Mouse (Mus musculus) hindbrain, embryonic 15.5 days (tissue): ENCODE results near the gene Nptxr. TPM values are rescaled to one million over a fixed set of nuclear protein-coding genes. Genes with fewer than 3 reads are reported as not detected.

Experiments
- ATAC-seq: fragments of 200-750 bp; cut with Nextera tagmentation; 2 replicates; pipeline ENCODE4 v1.8.0; 2017; ENCODE audit warnings: low read depth, moderate number of reproducible peaks, moderate TSS enrichment; ENCODE audit not compliant: low FRiP score
- H3K27ac ChIP-seq: fragments of 300-500 bp; sonication (generic); replicated peaks from 2 replicates; pipeline ENCODE4 v1.5.1; 2015; ENCODE audit warnings: mild to moderate bottlenecking, inconsistent platforms
- H3K27me3 ChIP-seq: fragments of 300-500 bp; sonication (generic); 2 replicates; pipeline ENCODE4 v1.6.1; 2015; ENCODE audit warnings: control low read depth, inconsistent platforms
- H3K36me3 ChIP-seq: fragments of 300-500 bp; sonication (generic); 2 replicates; pipeline ENCODE4 v1.6.1; 2015; ENCODE audit warnings: control low read depth, inconsistent platforms
- H3K4me1 ChIP-seq: fragments of 300-500 bp; sonication (generic); replicated peaks from 2 replicates; pipeline ENCODE4 v1.6.1; 2015; ENCODE audit warnings: control low read depth, inconsistent platforms
- H3K4me2 ChIP-seq: fragments of 300-500 bp; sonication (generic); 2 replicates; pipeline ENCODE4 v1.6.1; 2015; ENCODE audit warnings: moderate library complexity, mild to moderate bottlenecking, inconsistent platforms
- H3K4me3 ChIP-seq: fragments of 300-500 bp; sonication (generic); 2 replicates; pipeline ENCODE4 v1.5.1; 2015; ENCODE audit warnings: mild to moderate bottlenecking, inconsistent platforms
- H3K9ac ChIP-seq: fragments of 300-500 bp; sonication (generic); 2 replicates; pipeline ENCODE4 v1.6.1; 2015; ENCODE audit warnings: inconsistent platforms
- H3K9me3 ChIP-seq: fragments of 300-500 bp; sonication (generic); 2 replicates; pipeline ENCODE4 v1.6.1; 2016; ENCODE audit warnings: control low read depth, inconsistent platforms
- WGBS: fragments of 180-500 bp; shearing (Covaris S2); methylation state at CpG from one replicate; pipeline ENCODE4 v1.1.7; 2015; 5-methylcytosine and 5-hydroxymethylcytosine counted together
- polyA plus RNA-seq: library from polyadenylated mRNA; unstranded; fragments of >200 nt; fragmentation: Nextera tagmentation; extraction: Ambion mirVana; gene quantifications from 2 replicates; pipeline ENCODE4 v1.2.1, GENCODE M21; 2015

Nptxr gene
- polyA plus RNA-seq, 1 experiment from 2014 or later: 61.3 TPM

DNA sequence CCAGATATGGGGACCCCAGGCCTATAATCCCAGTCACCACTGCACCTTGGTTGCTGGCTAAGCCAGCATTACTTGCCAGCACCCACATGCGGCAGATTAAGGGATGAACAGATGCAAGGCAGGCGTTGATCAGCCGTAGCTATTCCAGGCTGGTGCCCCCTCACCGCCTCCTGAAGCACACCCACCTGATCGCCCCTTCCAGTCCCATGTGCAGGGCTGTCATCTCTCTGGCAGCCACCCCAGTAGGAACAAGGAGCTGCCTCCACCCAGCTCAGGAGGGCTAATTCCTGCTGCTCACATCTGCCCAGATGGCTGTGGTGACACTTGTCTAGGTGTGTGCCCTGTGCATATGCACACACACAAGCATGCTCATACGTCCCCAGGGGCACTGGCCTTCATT, 43.6 kb downstream of the Nptxr start:
- Histone ChIP-seq H3K4me3 (no peak overlapping the region), H3K36me3 (peaks cover 14% of the 10 kb centered on the region), H3K4me1 (peaks cover 19% of the 10 kb centered on the region; the same call in 1 of the 2 replicates), H3K27ac (no peak overlapping the region), H3K9me3 (no peaks in the 10 kb centered on the region), H3K27me3 (no peaks in the 10 kb centered on the region), H3K4me2 (no peak overlapping the region), H3K9ac (no peak overlapping the region)
- ATAC-seq: no peak
- WGBS: 88% methylated on average over 6 of the region's 6 CpGs

DNA sequence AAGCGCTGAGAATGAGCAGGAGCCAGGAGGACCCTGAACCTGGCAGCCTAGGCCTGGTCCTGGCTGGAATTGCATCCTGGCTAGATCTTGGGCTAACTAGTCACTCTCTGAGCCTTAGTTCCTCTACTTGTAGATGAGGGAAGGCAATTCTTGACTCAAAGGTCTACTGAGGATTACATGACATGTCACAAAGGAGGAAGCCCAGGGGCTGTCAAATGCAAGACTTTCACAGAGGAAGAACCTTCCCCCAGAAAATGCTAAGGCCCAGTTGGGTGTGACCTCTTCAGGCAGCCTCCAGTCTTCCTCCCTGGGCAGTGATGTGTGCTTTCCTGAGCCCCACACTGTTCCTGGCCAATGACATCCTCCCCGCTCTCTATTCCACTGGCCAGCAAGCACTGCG, 47.4 kb downstream of the Nptxr start:
- no peak for ATAC-seq
- 94% methylated on average over 3 of the region's 3 CpGs for WGBS

DNA sequence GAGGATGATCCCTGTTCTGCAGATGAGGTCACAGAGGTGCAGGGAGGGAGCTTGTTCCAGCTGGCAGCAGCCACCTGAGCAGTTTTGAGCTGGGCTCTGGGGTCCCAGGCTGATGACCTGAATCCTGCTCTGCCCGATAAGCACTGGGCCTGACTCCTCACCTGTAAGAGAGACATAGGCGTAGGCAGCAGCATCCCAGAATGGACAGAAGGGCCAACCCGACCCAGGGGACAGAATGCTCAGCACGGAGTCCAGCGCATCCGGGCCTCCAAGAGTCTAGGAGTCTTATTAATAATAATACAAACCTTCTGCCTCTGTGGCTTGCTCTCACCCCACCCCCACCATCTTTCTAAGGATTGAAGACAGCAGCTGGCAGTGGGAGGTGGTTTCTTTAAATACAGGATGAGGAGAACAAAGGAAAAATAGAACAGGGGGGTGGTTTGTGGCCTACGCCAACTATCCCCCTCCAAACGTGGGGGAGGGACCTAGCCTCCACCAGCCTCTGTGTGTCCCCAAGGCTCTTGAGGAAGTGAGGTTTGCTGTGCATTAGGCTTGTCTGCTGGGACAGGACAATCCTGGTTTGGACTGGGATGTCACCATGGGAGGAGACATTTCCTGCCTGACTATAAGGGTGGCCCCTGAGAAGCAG, 48.5 kb downstream of the Nptxr start:
- no peak overlapping the region for H3K27ac ChIP-seq
- no peaks in the 10 kb centered on the region for H3K9me3 ChIP-seq
- no peak for ATAC-seq
- 58% methylated on average over 8 of the region's 8 CpGs for WGBS
- H3K9ac ChIP-seq: no peak overlapping the region
- no peak overlapping the region for H3K4me2 ChIP-seq
- H3K4me1 ChIP-seq: peaks cover 3% of the 10 kb centered on the region; the same call in 1 of the 2 replicates
- H3K27me3 ChIP-seq: no peaks in the 10 kb centered on the region
- H3K4me3 ChIP-seq: no peak overlapping the region
- H3K36me3 ChIP-seq: no peaks in the 10 kb centered on the region

More for the DNA sequence above, 47.4 kb downstream of the Nptxr start:
- Histone ChIP-seq H3K9me3 (no peaks in the 10 kb centered on the region), H3K4me2 (no peak overlapping the region), H3K36me3 (peaks cover 4% of the 10 kb centered on the region; the same call in 1 of the 2 replicates), H3K4me1 (peaks cover 3% of the 10 kb centered on the region; the same call in 1 of the 2 replicates), H3K27ac (no peak overlapping the region), H3K4me3 (no peak overlapping the region), H3K9ac (no peak overlapping the region), H3K27me3 (no peaks in the 10 kb centered on the region)

DNA sequence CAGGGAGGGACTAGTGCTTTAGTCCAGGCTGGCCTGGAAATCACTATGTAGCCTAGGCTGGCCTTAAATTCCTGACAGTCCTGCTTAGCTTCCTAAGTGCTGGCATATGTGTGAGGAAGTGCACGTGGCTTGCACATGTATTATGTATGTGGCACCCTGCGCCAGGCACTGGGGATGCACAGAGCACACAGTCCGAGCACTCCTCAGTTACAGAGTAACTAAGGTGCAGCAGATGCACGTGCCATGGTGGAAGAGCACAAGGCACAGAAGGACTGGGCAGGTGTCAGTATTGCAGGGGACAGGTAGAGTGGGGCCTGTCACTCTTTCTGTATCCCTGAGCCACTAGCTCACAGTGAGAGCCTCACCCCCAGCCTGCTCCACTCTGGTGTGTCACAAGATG, 49.4 kb downstream of the Nptxr start:
- H3K27me3 ChIP-seq: no peaks in the 10 kb centered on the region
- H3K36me3 ChIP-seq: no peaks in the 10 kb centered on the region
- no peak for ATAC-seq
- H3K9ac ChIP-seq: no peak overlapping the region
- H3K9me3 ChIP-seq: no peaks in the 10 kb centered on the region
- WGBS: 91% methylated on average over 4 of the region's 4 CpGs
- peaks cover 3% of the 10 kb centered on the region; the same call in 1 of the 2 replicates for H3K4me1 ChIP-seq
- no peak overlapping the region for H3K4me2 ChIP-seq
- H3K4me3 ChIP-seq: no peak overlapping the region
- H3K27ac ChIP-seq: no peak overlapping the region

DNA sequence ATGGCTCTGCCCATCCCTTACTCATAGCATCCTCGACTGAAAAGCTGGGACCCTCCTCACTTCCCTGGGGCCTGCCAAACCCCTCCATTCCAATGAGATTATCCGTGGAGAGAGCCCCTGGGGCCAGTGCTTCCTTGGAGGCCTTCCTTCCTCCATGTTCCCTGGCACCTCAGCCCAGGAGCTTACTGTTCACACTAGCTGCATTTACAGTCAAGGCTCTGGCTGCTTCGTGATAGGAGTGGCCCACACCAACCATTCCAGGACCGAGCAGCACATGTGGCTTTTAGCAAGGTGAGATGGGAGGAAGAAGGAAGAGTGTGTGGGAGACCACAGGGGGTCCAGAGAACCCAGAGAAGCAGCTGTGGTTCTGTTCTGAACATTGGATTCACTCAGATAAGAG, 50.7 kb downstream of the Nptxr start:
- H3K27me3 ChIP-seq: no peaks in the 10 kb centered on the region
- no peaks in the 10 kb centered on the region for H3K36me3 ChIP-seq
- no peak overlapping the region for H3K4me2 ChIP-seq
- ATAC-seq: no peak
- no peak overlapping the region for H3K27ac ChIP-seq
- H3K9me3 ChIP-seq: no peaks in the 10 kb centered on the region
- peaks cover 3% of the 10 kb centered on the region; the same call in 1 of the 2 replicates for H3K4me1 ChIP-seq
- H3K9ac ChIP-seq: no peak overlapping the region
- 57% methylated on average over 4 of the region's 4 CpGs for WGBS
- H3K4me3 ChIP-seq: no peak overlapping the region

DNA sequence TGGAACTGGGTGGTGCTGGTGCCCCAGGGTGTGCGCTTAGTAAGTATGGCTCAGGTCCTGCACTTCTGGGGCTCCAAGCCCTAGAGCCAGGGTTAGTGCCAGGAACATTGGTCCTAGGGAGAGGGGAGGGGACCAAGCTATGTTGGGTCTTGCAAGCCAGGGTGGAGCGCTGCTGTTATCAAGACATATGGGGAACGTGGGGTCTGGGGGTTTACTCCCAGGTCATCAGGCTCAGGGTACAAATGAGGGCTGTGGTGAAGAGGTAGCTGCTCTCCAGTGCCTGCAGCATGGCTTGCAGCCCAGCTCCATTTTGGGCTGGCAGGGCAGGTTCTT, 51.2 kb downstream of the Nptxr start:
- no peak overlapping the region for H3K4me3 ChIP-seq
- peak; percentile 44; the same call in 1 of the 2 replicates for ATAC-seq
- H3K4me1 ChIP-seq: peaks cover 3% of the 10 kb centered on the region; the same call in 1 of the 2 replicates
- no peak overlapping the region for H3K9ac ChIP-seq
- H3K36me3 ChIP-seq: no peaks in the 10 kb centered on the region
- 90% methylated on average over 3 of the region's 3 CpGs for WGBS
- H3K27me3 ChIP-seq: no peaks in the 10 kb centered on the region
- no peak overlapping the region for H3K27ac ChIP-seq
- H3K4me2 ChIP-seq: no peak overlapping the region
- no peaks in the 10 kb centered on the region for H3K9me3 ChIP-seq

DNA sequence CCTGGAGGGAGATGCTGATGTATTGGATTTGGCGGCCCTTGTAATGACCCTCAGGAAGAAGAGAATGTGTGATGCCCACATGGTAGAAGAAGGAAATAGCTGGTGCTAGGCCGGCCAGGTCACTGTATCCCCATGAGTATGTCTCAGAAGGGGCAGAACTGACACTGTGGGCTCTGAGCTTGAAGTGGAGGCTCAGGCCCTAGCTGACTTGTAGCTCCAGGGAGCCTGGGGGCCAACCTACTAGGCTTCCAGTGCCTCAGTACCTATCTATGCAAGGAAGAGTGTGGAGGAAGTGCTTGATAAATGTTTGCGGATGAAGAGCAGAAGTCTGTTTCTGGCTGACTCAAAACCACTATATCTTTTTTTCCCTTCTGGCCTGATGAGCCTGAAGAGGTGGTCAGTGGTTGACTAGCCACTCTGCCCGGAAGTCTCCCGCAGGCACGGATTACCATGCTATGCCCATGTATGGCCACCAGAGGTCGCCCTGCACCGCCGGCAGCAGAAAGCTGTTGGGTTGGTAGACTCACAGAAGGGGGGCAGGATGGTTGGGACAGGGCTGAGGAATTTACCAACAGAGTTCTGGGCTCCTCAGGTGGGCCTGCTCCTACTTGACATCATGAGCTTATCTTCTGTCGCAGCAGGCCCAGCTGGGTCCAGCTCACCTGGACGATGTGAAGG, 51.7 kb downstream of the Nptxr start:
- H3K4me2 ChIP-seq: no peak overlapping the region
- ATAC-seq: peak; percentile 59; the same call in 1 of the 2 replicates
- 27% methylated on average over 11 of the region's 11 CpGs for WGBS
- no peaks in the 10 kb centered on the region for H3K36me3 ChIP-seq
- no peak overlapping the region for H3K9ac ChIP-seq
- no peak overlapping the region for H3K27ac ChIP-seq
- no peaks in the 10 kb centered on the region for H3K27me3 ChIP-seq
- H3K4me1 ChIP-seq: peaks cover 3% of the 10 kb centered on the region; the same call in 1 of the 2 replicates
- H3K9me3 ChIP-seq: no peaks in the 10 kb centered on the region
- H3K4me3 ChIP-seq: no peak overlapping the region

DNA sequence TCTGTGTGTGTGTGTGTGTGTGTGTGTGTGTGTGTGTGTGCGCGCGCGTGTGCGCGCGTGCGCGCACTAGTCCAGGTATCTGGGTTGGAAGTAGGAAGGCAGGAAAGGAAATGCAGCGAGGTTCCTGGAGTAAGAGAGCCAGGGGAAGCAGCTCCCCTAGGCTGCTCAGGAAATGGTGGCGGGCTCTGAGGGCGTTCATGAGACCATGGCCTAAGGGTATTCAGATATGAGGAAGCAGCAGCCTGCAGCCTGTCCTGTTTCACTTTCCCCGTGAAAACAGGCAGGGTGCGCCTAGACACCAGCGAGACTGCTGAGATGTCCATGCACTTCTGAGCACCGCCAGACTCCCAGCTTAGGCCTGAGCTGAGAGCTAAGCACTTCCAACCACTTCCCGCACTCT, 52.8 kb downstream of the Nptxr start:
- H3K9me3 ChIP-seq: no peaks in the 10 kb centered on the region
- H3K4me3 ChIP-seq: no peak overlapping the region
- H3K4me1 ChIP-seq: peaks cover 3% of the 10 kb centered on the region; the same call in 1 of the 2 replicates
- no peaks in the 10 kb centered on the region for H3K36me3 ChIP-seq
- no peak overlapping the region for H3K27ac ChIP-seq
- ATAC-seq: no peak
- WGBS: 83% methylated on average over 17 of the region's 17 CpGs
- no peak overlapping the region for H3K9ac ChIP-seq
- H3K27me3 ChIP-seq: no peaks in the 10 kb centered on the region
- no peak overlapping the region for H3K4me2 ChIP-seq

DNA sequence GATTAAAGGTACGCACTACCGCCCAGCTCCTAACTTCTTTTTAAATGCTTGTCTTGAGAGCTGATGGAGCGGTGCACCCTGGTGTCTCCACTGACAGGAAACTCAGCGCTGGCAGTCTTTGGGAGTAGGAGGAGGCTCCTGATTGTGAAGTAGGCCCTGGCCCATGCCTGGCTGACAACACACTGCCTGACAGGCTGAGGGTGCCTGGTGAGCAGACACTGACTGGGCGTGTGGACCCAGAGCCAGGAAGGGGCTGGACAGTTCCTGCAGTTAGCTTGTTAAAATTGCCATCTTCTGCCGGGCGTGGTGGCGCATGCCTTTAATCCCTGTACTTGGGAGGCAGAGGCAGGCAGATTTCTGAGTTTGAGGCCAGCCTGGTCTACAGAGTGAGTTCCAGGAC, 54.3 kb downstream of the Nptxr start:
- Histone ChIP-seq H3K9ac (no peak overlapping the region), H3K4me3 (no peak overlapping the region), H3K36me3 (no peaks in the 10 kb centered on the region), H3K27ac (no peak overlapping the region), H3K9me3 (no peaks in the 10 kb centered on the region), H3K27me3 (no peaks in the 10 kb centered on the region), H3K4me1 (peaks cover 3% of the 10 kb centered on the region; the same call in 1 of the 2 replicates), H3K4me2 (no peak overlapping the region)
- 90% methylated on average over 8 of the region's 8 CpGs for WGBS
- no peak for ATAC-seq

DNA sequence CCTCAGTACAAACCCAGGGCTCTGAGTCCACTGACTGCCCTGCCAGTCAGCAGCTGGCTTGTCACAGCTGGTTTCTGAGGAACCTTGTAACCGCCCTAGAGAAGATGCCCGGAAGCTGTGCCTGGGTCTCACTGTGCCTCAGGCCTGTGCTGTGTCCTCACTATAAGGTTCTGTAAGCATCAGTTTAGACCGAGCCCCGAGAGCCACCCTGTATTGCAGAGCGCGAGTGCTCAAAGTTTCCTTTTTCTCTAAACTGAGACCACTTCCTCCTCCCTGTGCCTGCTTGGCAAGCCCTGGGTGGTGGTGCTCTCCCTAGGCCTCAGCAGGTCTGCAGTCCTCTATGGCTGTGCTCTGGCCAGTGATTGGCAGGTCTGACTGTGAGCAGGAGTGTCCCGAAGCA, 55.4 kb downstream of the Nptxr start:
- WGBS: 92% methylated on average over 7 of the region's 7 CpGs
- no peak overlapping the region for H3K27ac ChIP-seq
- H3K4me2 ChIP-seq: no peak overlapping the region
- H3K4me1 ChIP-seq: peaks cover 3% of the 10 kb centered on the region; the same call in 1 of the 2 replicates
- no peak for ATAC-seq
- no peaks in the 10 kb centered on the region for H3K36me3 ChIP-seq
- H3K27me3 ChIP-seq: no peaks in the 10 kb centered on the region
- no peaks in the 10 kb centered on the region for H3K9me3 ChIP-seq
- H3K4me3 ChIP-seq: no peak overlapping the region
- H3K9ac ChIP-seq: no peak overlapping the region

DNA sequence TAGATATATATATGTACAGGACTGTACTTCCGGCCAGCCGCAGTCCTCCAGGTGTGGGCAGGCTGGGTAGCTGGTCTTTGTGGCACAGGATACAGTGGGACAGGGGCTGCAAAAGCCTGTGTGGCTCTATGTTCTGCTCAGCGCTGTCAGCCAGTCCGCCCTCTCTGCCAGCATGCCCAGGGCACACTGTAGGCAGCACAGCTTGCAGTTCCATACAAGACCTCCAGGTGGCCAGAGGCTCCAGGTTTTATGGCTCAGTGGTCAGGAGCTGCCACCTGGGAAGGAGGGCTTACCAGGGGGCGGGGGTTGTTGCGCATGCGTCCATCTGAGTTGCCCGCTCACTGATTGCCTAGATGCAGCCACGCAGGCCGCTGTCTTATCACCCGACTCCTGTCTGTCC, 56.6 kb downstream of the Nptxr start:
- Histone ChIP-seq H3K4me3 (no peak overlapping the region), H3K9ac (no peak overlapping the region), H3K27ac (no peak overlapping the region), H3K27me3 (no peaks in the 10 kb centered on the region), H3K9me3 (no peaks in the 10 kb centered on the region), H3K36me3 (no peaks in the 10 kb centered on the region), H3K4me1 (peaks cover 3% of the 10 kb centered on the region), H3K4me2 (no peak overlapping the region)
- ATAC-seq: peak; percentile 57; the same call in 1 of the 2 replicates
- 53% methylated on average over 11 of the region's 11 CpGs for WGBS

DNA sequence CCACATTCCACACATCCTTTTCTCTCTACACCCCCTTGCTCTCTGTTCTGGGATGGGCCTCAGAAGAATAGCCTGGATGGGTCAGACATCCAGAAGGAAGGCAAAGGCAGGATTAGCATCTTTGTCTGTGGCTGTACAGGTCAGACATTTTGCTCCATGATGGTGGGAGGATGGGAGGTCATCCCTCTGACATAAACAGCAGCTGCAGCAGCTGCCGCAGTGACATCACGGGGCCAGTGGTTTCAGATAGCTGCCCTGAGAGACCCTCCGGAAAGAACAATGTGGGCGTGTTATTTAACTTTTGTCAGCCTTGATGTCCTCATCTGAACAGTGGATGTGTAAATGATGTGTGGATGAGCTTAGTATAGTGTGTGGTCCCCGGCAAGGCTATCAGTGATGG, 58.7 kb downstream of the Nptxr start:
- H3K9ac ChIP-seq: no peak overlapping the region
- no peak for ATAC-seq
- H3K36me3 ChIP-seq: no peaks in the 10 kb centered on the region
- H3K4me3 ChIP-seq: no peak overlapping the region
- peaks cover 12% of the 10 kb centered on the region for H3K4me1 ChIP-seq
- H3K27me3 ChIP-seq: no peaks in the 10 kb centered on the region
- H3K9me3 ChIP-seq: no peaks in the 10 kb centered on the region
- H3K27ac ChIP-seq: no peak overlapping the region
- 87% methylated on average over 5 of the region's 5 CpGs for WGBS
- no peak overlapping the region for H3K4me2 ChIP-seq
